Mouse (Mus musculus): Measurements from ENCODE around the gene Pcyt1a. TPM values are rescaled to one million over a fixed set of nuclear protein-coding genes. Genes with fewer than 3 reads are reported as not detected.

Pcyt1a gene
- total and polyA plus RNA-seq, 3 experiments, result 17.0 to 25.7 (median 21.1) TPM

DNA sequence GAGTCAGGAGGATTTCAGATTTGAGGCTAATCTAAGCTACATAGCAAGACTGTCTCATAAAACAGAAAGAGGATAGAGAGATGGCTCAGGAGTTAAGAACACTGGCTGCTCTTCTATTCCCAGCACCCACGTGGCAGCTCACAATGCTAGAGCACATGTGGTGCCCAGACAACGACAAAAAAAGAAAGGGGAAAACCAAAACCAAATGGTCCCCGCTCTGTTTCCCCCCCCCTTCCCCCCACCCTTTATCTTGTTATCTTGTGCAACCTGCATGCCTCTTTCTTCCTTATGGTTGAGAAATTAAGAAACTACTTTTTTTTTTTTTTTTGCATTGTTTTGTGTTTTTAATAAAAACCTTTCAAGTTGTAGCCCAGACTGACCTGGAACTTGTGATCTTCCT is 37.8 kb downstream of the Pcyt1a start:
- no peak for TF ChIP-seq CTCF (conservative IDR thresholded peaks at IDR 0.05 in 1 of 2, IDR thresholded peaks at IDR 0.05 in 1 of 2; ENCODE audit: low read depth in 2 of 2, low read length in 2 of 2)
- peak; percentile 83 for TF ChIP-seq MAZ (IDR thresholded peaks at IDR 0.05; ENCODE audit: low read depth, low read length)
- TF ChIP-seq MAX (IDR thresholded peaks at IDR 0.05; ENCODE audit: low read length), result peak; percentile 96
- no peak for TF ChIP-seq NRF1 (IDR thresholded peaks at IDR 0.05; ENCODE audit: low read depth, low read length)
- peak; percentile 28; the same call in 1 of the 2 replicates for TF ChIP-seq ZNF384 (IDR thresholded peaks at IDR 0.05; ENCODE audit: low read depth, low read length)
- no peak for TF ChIP-seq IRF4 (IDR thresholded peaks at IDR 0.05; ENCODE audit: low read depth, low read length)
- TF ChIP-seq TCF12 (IDR thresholded peaks at IDR 0.05; ENCODE audit: low read depth, low read length), result 0 out of 2 replicates have a peak, but pooled peaks have one; percentile 24
- TF ChIP-seq HCFC1 (IDR thresholded peaks at IDR 0.05; ENCODE audit: low read depth, low read length), result no peak
- TF ChIP-seq ELF1 (IDR thresholded peaks at IDR 0.05; ENCODE audit: low read depth, low read length), result no peak
- no peak for TF ChIP-seq ZKSCAN1 (IDR thresholded peaks at IDR 0.05; ENCODE audit: borderline replicate concordance, low read depth, low read length)
- TF ChIP-seq MXI1 (IDR thresholded peaks at IDR 0.05; ENCODE audit: low read depth, low read length), result peak; percentile 91; the same call in 1 of the 2 replicates
- no peak for TF ChIP-seq POLR2A (IDR thresholded peaks at IDR 0.05; ENCODE audit: low read depth, low read length)
- no peak for TF ChIP-seq CHD2 (IDR thresholded peaks at IDR 0.05; ENCODE audit: low read length)
- TF ChIP-seq JUND (conservative IDR thresholded peaks at IDR 0.05; ENCODE audit: low read depth, low read length), result no peak
- TF ChIP-seq NELFE (IDR thresholded peaks at IDR 0.05; ENCODE audit: low read depth, low read length), result no peak
- no peak for TF ChIP-seq SIN3A (IDR thresholded peaks at IDR 0.05; ENCODE audit: low read length)
- TF ChIP-seq MYC (IDR thresholded peaks at IDR 0.05; ENCODE audit: low read depth, low read length), result peak; percentile 99
- 0 out of 2 replicates have a peak, but pooled peaks have one; percentile 24 for TF ChIP-seq BHLHE40 (IDR thresholded peaks at IDR 0.05; ENCODE audit: low read depth, low read length)
- no peak for TF ChIP-seq POLR2AphosphoS2 (IDR thresholded peaks at IDR 0.05; ENCODE audit: low read depth, low read length)
- no peak for TF ChIP-seq PAX5 (IDR thresholded peaks at IDR 0.05; ENCODE audit: low read length)
- TF ChIP-seq GABPA (IDR thresholded peaks at IDR 0.05; ENCODE audit: insufficient replicate concordance, low read depth, low read length), result no peak
- no peak for TF ChIP-seq ZC3H11A (IDR thresholded peaks at IDR 0.05; ENCODE audit: low read depth, low read length)
- no peak for TF ChIP-seq ETS1 (conservative IDR thresholded peaks at IDR 0.05; ENCODE audit: low read depth, low read length)
- 0 out of 2 replicates have a peak, but pooled peaks have one; percentile 35 for TF ChIP-seq MEF2A (IDR thresholded peaks at IDR 0.05; ENCODE audit: borderline replicate concordance, low read depth, low read length)
- H3K4me3 ChIP-seq (replicated peaks in 1 of 3; ENCODE audit: low read depth in 2 of 3, low read length in 2 of 3, poor library complexity in 1 of 3), result no peak overlapping the region
- dilution Hi-C loops (cut with MboI; ENCODE audit: extremely low pct_ligation_motif_present, extremely low pct_unique_long_range_greater_than_20kb, low sequenced_read_pairs) (no loop called here), in situ Hi-C loops (cut with MboI; ENCODE audit: low pct_ligation_motif_present, low pct_unique_long_range_greater_than_20kb, low sequenced_read_pairs) (loop anchor here (10.0 to 25.0 kb wide), 2 partner anchors 206 to 364 kb away; partner anchors contain the start of gene Smco1)
- peaks cover 30 to 61% of the 10 kb centered on the region in 2 experiments for H3K36me3 ChIP-seq (replicated peaks in 1 of 2; ENCODE audit: control insufficient read depth in 1 of 2, insufficient read depth in 1 of 2, low read length in 1 of 2)
- no peak overlapping the region for H3K9ac ChIP-seq (ENCODE audit: insufficient read depth, low read depth)
- H3K27me3 ChIP-seq (replicated peaks), result no peaks in the 10 kb centered on the region
- H3K9me3 ChIP-seq (replicated peaks; ENCODE audit: low read length), result no peaks in the 10 kb centered on the region
- H3K4me1 ChIP-seq (ENCODE audit: control insufficient read depth in 1 of 2, insufficient read depth in 2 of 2), result peaks cover 7 to 53% of the 10 kb centered on the region in 2 experiments; a peak in 3 of 4 replicates
- H3K4me2 ChIP-seq (ENCODE audit: insufficient read depth, low read depth, poor library complexity, severe bottlenecking), result no peak overlapping the region
- no peak overlapping the region for H3K27ac ChIP-seq (ENCODE audit: insufficient read depth, low read depth)
- DNase-seq (ENCODE audit: extremely low read depth), result peak; percentile 56
- H3K79me2 ChIP-seq (replicated peaks; ENCODE audit: control insufficient read depth, extremely low read depth, insufficient read depth, poor library complexity, severe bottlenecking), result no peaks in the 10 kb centered on the region
